Mouse (Mus musculus): Measurements from ENCODE around the gene Hexb. TPM values are rescaled to one million over a fixed set of nuclear protein-coding genes. Genes with fewer than 3 reads are reported as not detected.
"Not testable (repeated sequence)": the region's sequence is repeated elsewhere in the genome, so short reads cannot be mapped to it uniquely, and the experiment has no call there.

The Hexb gene
- total RNA-seq, 2 experiments from 2014 or later: 121 to 138 TPM

- no peak for DNase-seq (ENCODE audit: low spot score in 2 of 2)
Observed at GRCm38 (mm10) chr13:97184656-97185055, 13.5 kb downstream of the Hexb start.

GRCm38 (mm10) chr13:97184168-97184567 lies 14.0 kb downstream of the Hexb start:
- DNase-seq (ENCODE audit: low spot score in 2 of 2): no peak

- DNase-seq (ENCODE audit: low spot score in 2 of 2): no peak
Observed at GRCm38 (mm10) chr13:97182821-97183220, 15.3 kb downstream of the Hexb start.

- no peak for DNase-seq (ENCODE audit: low spot score in 2 of 2)
Observed at GRCm38 (mm10) chr13:97180113-97180828, 17.9 kb downstream of the Hexb start.

- DNase-seq (ENCODE audit: low spot score in 2 of 2): no peak
Observed at GRCm38 (mm10) chr13:97178943-97179342, 19.2 kb downstream of the Hexb start.

GRCm38 (mm10) chr13:97176731-97177130 lies 21.4 kb downstream of the Hexb start:
- no peak for DNase-seq (ENCODE audit: low spot score in 2 of 2)

GRCm38 (mm10) chr13:97175520-97176264 lies 22.5 kb downstream of the Hexb start:
- no peak for DNase-seq (ENCODE audit: low spot score in 2 of 2)

- peak in 1 of 2 experiments; percentile 29 for DNase-seq (ENCODE audit: low spot score in 2 of 2)
Observed at GRCm38 (mm10) chr13:97145834-97146233, 52.3 kb downstream of the Hexb start.

GRCm38 (mm10) chr13:97142321-97142720 lies 55.8 kb downstream of the Hexb start:
- DNase-seq (ENCODE audit: low spot score in 2 of 2): no peak

GRCm38 (mm10) chr13:97138404-97138931 lies 59.7 kb downstream of the Hexb start:
- DNase-seq (ENCODE audit: low spot score in 2 of 2): not testable (repeated sequence)

- DNase-seq (ENCODE audit: low spot score in 2 of 2): peak; percentile 91 to 95
Observed at GRCm38 (mm10) chr13:97137466-97138400, 60.4 kb downstream of the Hexb start, which contains the start of the genes Gfm2 and Nsa2. Gfm2 (plus strand) TSS chr13:97137937. Nsa2 (minus strand) TSS chr13:97137937.

GRCm38 (mm10) chr13:97130413-97130812 lies 67.7 kb downstream of the Hexb start:
- not testable (repeated sequence) for DNase-seq (ENCODE audit: low spot score in 2 of 2)

- DNase-seq (ENCODE audit: low spot score in 2 of 2): not testable (repeated sequence)
Observed at GRCm38 (mm10) chr13:97129654-97130053, 68.5 kb downstream of the Hexb start.

Other genes starting within 250 kb of the Hexb start
- not detected for gene 1700029F12Rik, start 164.0 kb downstream of the Hexb start, total RNA-seq (2021)
- 10 to 100 TPM; 40.9 to 43.1 TPM for gene Fam169a, start 131.1 kb downstream of the Hexb start, total RNA-seq (2021)
- gene Gm6169, start 99.1 kb downstream of the Hexb start, total RNA-seq (2021): 1 to 10 TPM in 1 of 2 experiments, not detected in 1; 2.5 TPM
- 10 to 100 TPM; 24.4 to 24.6 TPM for gene Gfm2, start 60.4 kb downstream of the Hexb start, total RNA-seq (2021)
- gene Nsa2, start 60.4 kb downstream of the Hexb start, total RNA-seq (2021): 10 to 100 TPM; 52.3 TPM
- 100 to 1,000 TPM; 757 to 762 TPM for gene Enc1, start 42.7 kb upstream of the Hexb start, total RNA-seq (2021)

Data from layer of hippocampus, adult 18-20 months (tissue).